Mouse (Mus musculus) adrenal gland, adult 2 months (tissue): ENCODE data around the gene Fibcd1. TPM values are rescaled to one million over a fixed set of nuclear protein-coding genes. Genes with fewer than 3 reads are reported as not detected.
A peak's percentile ranks its signal among the peaks of the same experiment; 100 is the strongest.

ENCODE experiments used
- DNase-seq: peaks from one replicate; pipeline ENCODE4 v3.0.0; 2021
- polyA plus RNA-seq: library from polyadenylated mRNA; depleted of rRNA; stranded (reverse); fragments of >200 nt; gene quantifications from 2 replicates; pipeline ENCODE4 v1.2.3, GENCODE M21; 2012
- total RNA-seq, 2 experiments: library from RNA; stranded (reverse); gene quantifications; 2 replicates each; pipeline ENCODE4 v1.2.3; 2021

Gene Fibcd1
- total and polyA plus RNA-seq, 3 experiments = 0.07 TPM; not detected in 2

DNA sequence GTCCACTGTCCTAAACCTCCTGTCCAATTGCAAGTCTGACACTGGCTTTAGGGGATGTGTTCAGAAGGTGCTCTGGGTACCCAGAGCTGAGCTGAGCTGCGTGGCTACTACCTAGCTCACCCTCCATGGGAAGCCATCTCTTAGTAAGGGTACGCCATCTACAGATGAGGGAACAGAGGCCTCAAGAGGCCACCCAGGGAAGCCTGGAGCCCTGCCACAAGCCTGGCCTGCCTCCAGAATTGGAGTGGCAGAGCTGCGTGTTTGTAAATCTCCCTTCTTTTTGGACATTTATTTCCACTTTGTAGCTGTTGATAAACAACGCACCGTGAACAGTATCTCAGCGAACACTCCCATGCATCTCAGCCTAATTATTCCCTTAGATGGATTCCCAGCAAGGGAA lies 11.4 kb upstream of the Fibcd1 start:
- DNase-seq = no peak

DNA sequence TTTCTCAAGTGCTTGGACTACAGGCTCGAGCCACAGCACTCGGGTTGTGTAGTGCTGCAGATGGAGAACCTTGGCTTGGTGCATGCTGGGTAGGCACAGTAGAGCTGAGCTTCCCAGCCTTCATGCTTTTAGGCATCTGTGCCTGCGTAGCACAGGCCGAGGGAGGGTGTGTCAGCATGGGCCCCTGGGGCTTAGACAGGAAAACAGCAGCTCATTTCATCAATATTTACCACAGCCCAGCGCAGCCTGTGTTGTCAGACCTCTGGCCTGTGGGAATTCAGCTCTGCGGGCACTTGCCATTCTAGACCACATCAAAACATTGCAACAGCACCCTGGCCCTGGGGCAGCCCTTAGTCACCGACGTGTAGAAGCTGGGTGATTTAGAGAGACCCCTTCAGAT lies 10.2 kb upstream of the Fibcd1 start:
- peak; percentile 7 for DNase-seq

DNA sequence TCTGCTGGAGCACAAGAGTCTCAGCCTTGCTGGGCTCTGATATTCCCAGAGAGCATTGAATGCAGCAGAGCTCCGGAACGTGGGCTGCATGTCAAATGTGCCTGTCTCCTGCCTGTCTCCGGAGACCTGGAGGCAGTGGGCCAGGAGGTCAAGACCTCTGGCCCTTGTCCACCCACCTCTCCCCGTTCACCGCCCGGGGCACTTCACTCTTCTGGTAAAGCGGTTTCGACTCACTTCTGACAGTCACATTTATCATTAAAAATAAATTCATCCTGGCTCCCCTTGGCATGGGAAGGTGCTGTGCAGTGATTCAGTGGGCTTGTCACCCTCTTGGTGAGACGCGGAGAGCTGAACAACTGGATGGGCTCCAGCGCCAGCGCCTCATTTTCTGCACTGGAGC lies 4.3 kb upstream of the Fibcd1 start:
- DNase-seq = no peak

GRCm38 (mm10) chr2:31847908-31848307 lies 2.1 kb upstream of the Fibcd1 start:
- DNase-seq = no peak

- no peak for DNase-seq
Observed at GRCm38 (mm10) chr2:31846692-31847660, 1.2 kb upstream of the Fibcd1 start.

- DNase-seq = no peak
Observed at GRCm38 (mm10) chr2:31845512-31845895, 301 bp downstream of the Fibcd1 start.

GRCm38 (mm10) chr2:31844729-31845136 lies 1.1 kb downstream of the Fibcd1 start:
- DNase-seq = no peak

- DNase-seq = no peak
Observed at GRCm38 (mm10) chr2:31838868-31839267, 6.9 kb downstream of the Fibcd1 start.

DNA sequence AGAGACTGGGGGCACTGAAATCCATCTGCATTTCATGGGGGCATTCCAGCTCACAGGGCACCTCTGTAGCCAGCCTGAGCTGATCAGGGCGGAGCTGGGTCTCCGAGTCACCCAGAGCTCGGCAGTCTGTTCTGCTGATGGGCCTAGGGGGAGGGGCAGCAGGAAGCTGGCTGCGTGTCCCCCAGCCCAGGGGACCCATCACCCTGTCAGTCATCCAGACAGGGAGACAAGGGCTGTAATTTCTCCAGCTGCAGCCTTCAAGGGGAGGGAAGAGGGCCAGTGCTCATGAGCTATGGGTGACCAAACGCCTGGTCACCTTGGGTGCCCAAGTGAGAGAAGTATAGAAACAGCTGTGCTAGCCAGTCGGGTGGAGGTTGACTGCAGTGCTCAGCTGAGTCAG lies 8.8 kb downstream of the Fibcd1 start:
- no peak for DNase-seq

GRCm38 (mm10) chr2:31836091-31836490 lies 9.7 kb downstream of the Fibcd1 start:
- no peak for DNase-seq

GRCm38 (mm10) chr2:31828311-31828825 lies 17.4 kb downstream of the Fibcd1 start:
- DNase-seq = no peak

GRCm38 (mm10) chr2:31827877-31828276 lies 17.9 kb downstream of the Fibcd1 start:
- DNase-seq = peak; percentile 32

DNA sequence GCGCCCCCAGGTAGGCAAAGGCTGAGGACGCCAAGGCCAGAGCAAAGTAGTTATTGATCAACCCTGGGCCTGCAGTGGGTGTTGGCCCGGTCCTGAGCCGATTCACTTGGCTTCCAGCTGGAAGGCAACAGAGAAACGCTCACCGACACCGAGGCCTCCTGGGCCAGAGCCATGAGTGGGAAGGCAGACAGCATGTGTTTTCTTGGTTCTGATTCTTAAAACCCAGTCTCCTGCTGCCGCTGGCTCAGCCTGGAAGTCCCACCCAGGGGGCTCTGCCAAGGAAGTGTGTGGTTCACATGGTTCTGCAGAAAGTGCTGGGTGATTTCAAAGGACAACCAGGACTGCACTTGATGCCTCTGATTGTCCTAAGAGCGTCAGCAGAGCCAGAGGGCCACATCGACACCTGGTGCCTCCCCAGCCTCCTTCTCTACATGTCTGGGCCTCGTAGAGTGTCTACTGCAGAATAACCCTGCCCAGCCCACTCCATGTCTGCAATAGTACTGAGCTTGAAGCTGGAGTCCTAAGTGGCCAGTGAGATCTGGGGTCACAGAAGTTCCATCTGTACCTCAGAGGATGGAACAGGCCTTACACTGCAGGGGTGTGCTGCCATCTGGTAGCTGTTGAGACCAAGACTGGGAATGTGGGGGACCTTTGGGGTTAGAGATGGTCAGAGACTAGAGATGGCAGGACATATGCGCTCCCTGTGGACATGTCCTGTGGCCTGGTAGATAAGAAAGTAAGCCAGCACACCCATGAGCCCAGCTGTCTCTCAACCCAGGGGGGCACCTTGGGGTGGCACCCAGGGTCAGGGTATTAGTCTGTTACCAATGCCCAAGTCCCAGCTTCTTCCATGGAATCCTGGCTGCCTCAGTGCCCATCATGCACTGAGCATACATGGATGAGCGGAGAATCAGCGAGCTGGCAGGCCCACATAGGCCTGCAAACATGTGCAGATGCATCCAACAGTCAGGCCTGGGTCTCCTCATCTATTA lies 19.4 kb downstream of the Fibcd1 start:
- no peak for DNase-seq

GRCm38 (mm10) chr2:31825469-31825911 lies 20.3 kb downstream of the Fibcd1 start:
- no peak for DNase-seq

DNA sequence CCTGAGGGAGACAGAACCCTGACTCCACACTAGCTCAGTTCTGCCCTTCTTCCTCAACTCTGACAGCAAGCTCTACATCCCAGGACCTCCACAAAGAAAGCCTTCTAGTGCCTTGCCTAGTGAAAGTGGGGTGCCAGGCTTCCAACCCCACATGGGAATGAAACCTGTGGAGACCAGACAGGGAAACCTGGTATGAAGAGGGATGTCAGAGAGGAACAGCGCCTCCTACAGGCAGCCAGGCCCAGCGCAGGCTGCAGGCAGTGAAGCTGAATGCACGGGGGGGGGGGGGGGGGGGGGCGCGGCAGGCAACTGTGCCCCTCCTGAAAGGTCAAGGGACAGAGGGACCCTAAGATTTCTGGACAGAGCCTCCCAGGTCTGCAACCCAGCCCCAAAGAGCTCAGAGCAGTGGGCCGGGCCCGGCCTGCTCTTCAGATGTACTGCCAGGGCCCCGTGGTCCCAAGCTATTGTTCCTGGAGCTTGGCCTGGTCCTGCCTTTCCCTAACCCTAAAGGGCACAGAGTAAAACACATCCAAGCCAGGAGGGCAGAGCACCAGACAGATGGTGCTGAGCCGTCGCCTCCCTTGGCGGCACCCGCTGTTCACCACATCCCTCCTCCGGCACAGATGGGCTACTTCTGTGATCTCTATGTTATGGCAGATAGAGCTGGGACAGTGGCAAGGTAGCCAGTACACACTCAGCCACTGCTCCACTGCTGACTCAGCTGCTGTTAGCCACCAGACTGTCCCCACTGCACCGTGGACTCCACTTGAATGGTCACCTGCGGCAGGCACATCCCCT lies 21.7 kb downstream of the Fibcd1 start:
- DNase-seq = no peak

DNA sequence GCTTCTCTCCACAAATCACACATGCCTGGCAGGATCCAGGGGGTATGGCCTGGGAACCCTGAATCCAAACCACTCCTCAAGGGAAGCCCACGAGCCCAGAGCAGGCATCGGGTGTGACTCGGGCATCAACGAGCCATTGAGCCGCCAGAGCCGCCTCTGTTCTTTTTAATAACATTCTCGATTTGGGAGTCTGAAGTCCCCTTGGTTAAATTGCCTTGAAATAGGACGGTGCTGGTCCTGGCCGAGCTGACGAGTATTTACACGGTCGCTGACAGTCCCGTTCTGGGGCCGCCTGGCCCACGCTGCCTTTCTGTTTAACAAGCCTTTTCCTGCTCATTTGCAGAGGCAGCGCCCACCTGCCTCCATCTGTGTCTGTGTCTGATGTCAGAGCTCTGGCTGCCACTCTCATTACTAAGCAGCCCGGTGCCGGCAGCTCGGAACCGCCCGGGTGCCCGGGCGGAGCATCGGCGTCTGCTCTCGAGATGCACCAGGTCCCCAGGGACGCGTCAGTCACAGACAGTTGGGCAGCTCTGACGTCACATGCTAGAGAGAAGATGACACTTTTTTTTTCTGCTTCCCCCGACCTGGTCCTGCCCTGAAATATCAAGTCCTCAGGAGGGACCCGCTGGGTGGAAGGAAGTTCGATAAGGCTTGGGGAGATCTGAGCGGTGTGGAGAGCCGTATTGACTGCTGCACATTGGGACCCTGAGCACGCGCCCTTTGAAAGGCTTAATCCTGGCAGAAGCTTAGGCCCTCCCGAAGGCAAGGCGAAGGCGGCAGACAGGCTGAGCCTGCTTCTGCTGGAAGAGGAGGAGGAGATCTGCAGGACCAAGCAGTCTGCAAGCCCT lies 23.1 kb downstream of the Fibcd1 start:
- no peak for DNase-seq

- peak; percentile 57 for DNase-seq
Observed at GRCm38 (mm10) chr2:31815367-31815766, 30.4 kb downstream of the Fibcd1 start.

GRCm38 (mm10) chr2:31814699-31815098 lies 31.1 kb downstream of the Fibcd1 start:
- no peak for DNase-seq

GRCm38 (mm10) chr2:31813641-31814040 lies 32.2 kb downstream of the Fibcd1 start:
- DNase-seq = no peak
